Mouse (Mus musculus): ENCODE measurements around the gene Tnfsf12. TPM values are rescaled to one million over a fixed set of nuclear protein-coding genes. Genes with fewer than 3 reads are reported as not detected.

Gene Tnfsf12
- polyA plus RNA-seq, 1 experiment: 3.3 TPM

- no peak overlapping the region for H3K27ac ChIP-seq (ENCODE audit: control insufficient read depth, insufficient read depth, low read depth, low read length)
- no peaks in the 10 kb centered on the region for H3K27me3 ChIP-seq (ENCODE audit: control insufficient read depth, insufficient read depth, low read length)
- H3K4me3 ChIP-seq (ENCODE audit: control insufficient read depth, low read depth, low read length): no peak overlapping the region
- H3K36me3 ChIP-seq (ENCODE audit: control insufficient read depth, insufficient read depth, low read length): no peaks in the 10 kb centered on the region
- peaks cover 2% of the 10 kb centered on the region for H3K4me1 ChIP-seq (ENCODE audit: control insufficient read depth, insufficient read depth, low read length)
- TF ChIP-seq CTCF (IDR thresholded peaks at IDR 0.05; ENCODE audit: control insufficient read depth, insufficient read depth, insufficient replicate concordance, low read depth, low read length) (no peak), POLR2A (IDR thresholded peaks at IDR 0.05; ENCODE audit: control insufficient read depth, low read depth, low read length) (no peak)
These were observed 23.0 kb upstream of the Tnfsf12 start for GRCm38 (mm10) chr11:69718661-69719060.

- TF ChIP-seq CTCF (IDR thresholded peaks at IDR 0.05; ENCODE audit: control insufficient read depth, insufficient read depth, insufficient replicate concordance, low read depth, low read length): no peak
- TF ChIP-seq POLR2A (IDR thresholded peaks at IDR 0.05; ENCODE audit: control insufficient read depth, low read depth, low read length): no peak
- Histone ChIP-seq H3K27ac (ENCODE audit: control insufficient read depth, insufficient read depth, low read depth, low read length) (no peak overlapping the region; the same call in 1 of the 2 replicates), H3K36me3 (ENCODE audit: control insufficient read depth, insufficient read depth, low read length) (no peaks in the 10 kb centered on the region)
These were observed 21.3 kb upstream of the Tnfsf12 start for GRCm38 (mm10) chr11:69716953-69717352.

GRCm38 (mm10) chr11:69715929-69716328, 20.3 kb upstream of the Tnfsf12 start:
- H3K27ac ChIP-seq (ENCODE audit: control insufficient read depth, insufficient read depth, low read depth, low read length): 0 out of 2 replicates have a peak overlapping the region, but pooled peaks have one; percentile 58
- TF ChIP-seq POLR2A (IDR thresholded peaks at IDR 0.05; ENCODE audit: control insufficient read depth, low read depth, low read length): no peak
- TF ChIP-seq CTCF (IDR thresholded peaks at IDR 0.05; ENCODE audit: control insufficient read depth, insufficient read depth, insufficient replicate concordance, low read depth, low read length): no peak
- no peaks in the 10 kb centered on the region for H3K36me3 ChIP-seq (ENCODE audit: control insufficient read depth, insufficient read depth, low read length)
- no peaks in the 10 kb centered on the region for H3K27me3 ChIP-seq (ENCODE audit: control insufficient read depth, insufficient read depth, low read length)
- H3K4me1 ChIP-seq (ENCODE audit: control insufficient read depth, insufficient read depth, low read length): peaks cover 4% of the 10 kb centered on the region
- no peak overlapping the region for H3K4me3 ChIP-seq (ENCODE audit: control insufficient read depth, low read depth, low read length)

More at GRCm38 (mm10) chr11:69716953-69717352, 21.3 kb upstream of the Tnfsf12 start:
- Histone ChIP-seq H3K4me1 (ENCODE audit: control insufficient read depth, insufficient read depth, low read length) (peaks cover 4% of the 10 kb centered on the region), H3K4me3 (ENCODE audit: control insufficient read depth, low read depth, low read length) (no peak overlapping the region), H3K27me3 (ENCODE audit: control insufficient read depth, insufficient read depth, low read length) (no peaks in the 10 kb centered on the region)

GRCm38 (mm10) chr11:69715482-69715881, 19.8 kb upstream of the Tnfsf12 start:
- H3K4me1 ChIP-seq (ENCODE audit: control insufficient read depth, insufficient read depth, low read length): peaks cover 4% of the 10 kb centered on the region
- H3K27ac ChIP-seq (ENCODE audit: control insufficient read depth, insufficient read depth, low read depth, low read length): peak overlapping the region; percentile 54; the same call in 1 of the 2 replicates
- H3K27me3 ChIP-seq (ENCODE audit: control insufficient read depth, insufficient read depth, low read length): no peaks in the 10 kb centered on the region
- peak overlapping the region; percentile 63 for H3K4me3 ChIP-seq (ENCODE audit: control insufficient read depth, low read depth, low read length)
- H3K36me3 ChIP-seq (ENCODE audit: control insufficient read depth, insufficient read depth, low read length): no peaks in the 10 kb centered on the region
- TF ChIP-seq POLR2A (IDR thresholded peaks at IDR 0.05; ENCODE audit: control insufficient read depth, low read depth, low read length) (no peak), CTCF (IDR thresholded peaks at IDR 0.05; ENCODE audit: control insufficient read depth, insufficient read depth, insufficient replicate concordance, low read depth, low read length) (peak; percentile 96)

GRCm38 (mm10) chr11:69714636-69715329, 19.1 kb upstream of the Tnfsf12 start:
- TF ChIP-seq POLR2A (IDR thresholded peaks at IDR 0.05; ENCODE audit: control insufficient read depth, low read depth, low read length): no peak
- no peak for TF ChIP-seq CTCF (IDR thresholded peaks at IDR 0.05; ENCODE audit: control insufficient read depth, insufficient read depth, insufficient replicate concordance, low read depth, low read length)
- Histone ChIP-seq H3K27ac (ENCODE audit: control insufficient read depth, insufficient read depth, low read depth, low read length) (peak overlapping the region; percentile 37; the same call in 1 of the 2 replicates), H3K27me3 (ENCODE audit: control insufficient read depth, insufficient read depth, low read length) (no peaks in the 10 kb centered on the region), H3K4me1 (ENCODE audit: control insufficient read depth, insufficient read depth, low read length) (peaks cover 4% of the 10 kb centered on the region), H3K4me3 (ENCODE audit: control insufficient read depth, low read depth, low read length) (no peak overlapping the region), H3K36me3 (ENCODE audit: control insufficient read depth, insufficient read depth, low read length) (no peaks in the 10 kb centered on the region)

GRCm38 (mm10) chr11:69712954-69713672, 17.5 kb upstream of the Tnfsf12 start:
- Histone ChIP-seq H3K36me3 (ENCODE audit: control insufficient read depth, insufficient read depth, low read length) (no peaks in the 10 kb centered on the region), H3K4me3 (ENCODE audit: control insufficient read depth, low read depth, low read length) (no peak overlapping the region), H3K4me1 (ENCODE audit: control insufficient read depth, insufficient read depth, low read length) (peaks cover 4% of the 10 kb centered on the region), H3K27me3 (ENCODE audit: control insufficient read depth, insufficient read depth, low read length) (no peaks in the 10 kb centered on the region), H3K27ac (ENCODE audit: control insufficient read depth, insufficient read depth, low read depth, low read length) (no peak overlapping the region)
- TF ChIP-seq CTCF (IDR thresholded peaks at IDR 0.05; ENCODE audit: control insufficient read depth, insufficient read depth, insufficient replicate concordance, low read depth, low read length) (no peak), POLR2A (IDR thresholded peaks at IDR 0.05; ENCODE audit: control insufficient read depth, low read depth, low read length) (no peak)

GRCm38 (mm10) chr11:69711082-69711481, 15.4 kb upstream of the Tnfsf12 start:
- H3K27me3 ChIP-seq (ENCODE audit: control insufficient read depth, insufficient read depth, low read length): no peaks in the 10 kb centered on the region
- peaks cover 4% of the 10 kb centered on the region for H3K4me1 ChIP-seq (ENCODE audit: control insufficient read depth, insufficient read depth, low read length)
- no peak for TF ChIP-seq POLR2A (IDR thresholded peaks at IDR 0.05; ENCODE audit: control insufficient read depth, low read depth, low read length)
- no peak for TF ChIP-seq CTCF (IDR thresholded peaks at IDR 0.05; ENCODE audit: control insufficient read depth, insufficient read depth, insufficient replicate concordance, low read depth, low read length)
- no peak overlapping the region for H3K27ac ChIP-seq (ENCODE audit: control insufficient read depth, insufficient read depth, low read depth, low read length)
- H3K4me3 ChIP-seq (ENCODE audit: control insufficient read depth, low read depth, low read length): no peak overlapping the region
- H3K36me3 ChIP-seq (ENCODE audit: control insufficient read depth, insufficient read depth, low read length): no peaks in the 10 kb centered on the region

Measured in testis, adult 2 months (tissue).